Mouse (Mus musculus): ENCODE data around the gene Syt16. TPM values are rescaled to one million over a fixed set of nuclear protein-coding genes. Genes with fewer than 3 reads are reported as not detected.

The Syt16 gene
- total and polyA plus RNA-seq, 3 experiments = 0.05 TPM; not detected in 2

DNA sequence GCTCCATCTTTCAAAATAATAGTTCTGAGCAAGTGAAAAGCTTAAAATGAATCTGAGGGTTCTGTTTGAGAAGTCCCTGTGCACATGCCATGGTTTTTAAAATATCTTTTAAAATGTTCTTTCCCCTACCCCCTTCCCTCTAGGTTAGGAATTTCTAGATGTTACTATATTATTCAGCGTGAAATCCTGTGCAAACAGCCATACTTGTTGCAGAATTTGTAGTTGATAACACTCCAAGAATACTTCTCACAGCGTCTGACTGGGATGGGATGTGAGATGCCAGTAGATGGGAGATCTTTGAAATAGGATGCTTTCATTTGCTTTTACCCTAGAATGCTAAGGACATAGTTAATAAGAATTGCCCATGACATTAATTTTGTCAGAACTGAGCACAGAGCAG is 165.6 kb downstream of the Syt16 start:
- H3K4me3 ChIP-seq (replicated peaks in 1 of 3; ENCODE audit: low read depth in 2 of 3, low read length in 2 of 3, poor library complexity in 1 of 3) = no peak overlapping the region

DNA sequence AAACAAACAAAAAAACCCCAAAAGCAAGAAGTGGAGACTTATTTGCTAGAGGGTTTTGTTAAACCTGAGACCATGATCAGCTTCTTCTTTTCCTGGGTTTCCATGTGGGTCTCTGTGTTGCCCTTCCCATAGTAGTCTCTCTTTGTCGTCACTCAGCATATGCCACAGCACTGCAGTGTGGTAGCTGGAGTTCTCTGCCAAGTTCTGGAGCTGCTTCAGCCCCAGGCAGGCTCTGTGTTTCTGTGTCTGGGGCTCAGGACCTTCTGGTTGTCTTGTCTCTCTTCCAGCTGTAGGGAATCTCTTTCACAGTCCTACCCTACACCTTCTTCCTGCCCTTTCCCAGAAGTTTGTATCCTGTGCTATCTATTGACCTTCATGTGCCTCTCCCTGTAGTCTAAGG is 173.8 kb downstream of the Syt16 start:
- dilution Hi-C loops (cut with MboI; ENCODE audit: extremely low pct_ligation_motif_present, extremely low pct_unique_long_range_greater_than_20kb, low sequenced_read_pairs) = no loop called here

More for the DNA sequence above, 165.6 kb downstream of the Syt16 start:
- Histone ChIP-seq H3K9me3 (replicated peaks; ENCODE audit: low read length) (no peaks in the 10 kb centered on the region), H3K4me2 (ENCODE audit: insufficient read depth, low read depth, poor library complexity, severe bottlenecking) (no peak overlapping the region), H3K4me1 (ENCODE audit: control insufficient read depth in 1 of 2, insufficient read depth in 2 of 2) (0 out of 4 replicates have a peak, but pooled peaks cover 0 to 2% of the 10 kb centered on the region in 2 experiments), H3K27ac (ENCODE audit: insufficient read depth, low read depth) (no peak overlapping the region), H3K36me3 (replicated peaks in 1 of 2; ENCODE audit: control insufficient read depth in 1 of 2, insufficient read depth in 1 of 2, low read length in 1 of 2) (no peaks in the 10 kb centered on the region), H3K79me2 (replicated peaks; ENCODE audit: control insufficient read depth, extremely low read depth, insufficient read depth, poor library complexity, severe bottlenecking) (no peaks in the 10 kb centered on the region), H3K9ac (ENCODE audit: insufficient read depth, low read depth) (no peak overlapping the region), H3K27me3 (replicated peaks) (no peaks in the 10 kb centered on the region)
- no peak for TF ChIP-seq MEF2A (IDR thresholded peaks at IDR 0.05; ENCODE audit: borderline replicate concordance, low read depth, low read length)
- TF ChIP-seq RCOR1 (conservative IDR thresholded peaks at IDR 0.05; ENCODE audit: low read depth, low read length) = no peak
- no peak for TF ChIP-seq ZC3H11A (IDR thresholded peaks at IDR 0.05; ENCODE audit: low read depth, low read length)
- TF ChIP-seq NRF1 (IDR thresholded peaks at IDR 0.05; ENCODE audit: low read depth, low read length) = no peak
- TF ChIP-seq UBTF (IDR thresholded peaks at IDR 0.05; ENCODE audit: low read depth, low read length) = no peak
- no peak for TF ChIP-seq JUN (IDR thresholded peaks at IDR 0.05; ENCODE audit: insufficient read depth, low read depth, low read length)
- TF ChIP-seq SMC3 (IDR thresholded peaks at IDR 0.05; ENCODE audit: low read depth, low read length) = no peak
- TF ChIP-seq POLR2A (IDR thresholded peaks at IDR 0.05; ENCODE audit: low read depth, low read length) = no peak
- TF ChIP-seq RAD21 (IDR thresholded peaks at IDR 0.05; ENCODE audit: low read depth, low read length) = no peak
- TF ChIP-seq ZNF384 (IDR thresholded peaks at IDR 0.05; ENCODE audit: low read depth, low read length) = no peak
- TF ChIP-seq NELFE (IDR thresholded peaks at IDR 0.05; ENCODE audit: low read depth, low read length) = no peak
- no peak for TF ChIP-seq MAX (IDR thresholded peaks at IDR 0.05; ENCODE audit: low read length)
- dilution Hi-C loops (cut with MboI; ENCODE audit: extremely low pct_ligation_motif_present, extremely low pct_unique_long_range_greater_than_20kb, low sequenced_read_pairs) = no loop called here
- DNase-seq (ENCODE audit: extremely low read depth) = no peak
- in situ Hi-C loops (cut with MboI; ENCODE audit: low pct_ligation_motif_present, low pct_unique_long_range_greater_than_20kb, low sequenced_read_pairs) = no loop called here

DNA sequence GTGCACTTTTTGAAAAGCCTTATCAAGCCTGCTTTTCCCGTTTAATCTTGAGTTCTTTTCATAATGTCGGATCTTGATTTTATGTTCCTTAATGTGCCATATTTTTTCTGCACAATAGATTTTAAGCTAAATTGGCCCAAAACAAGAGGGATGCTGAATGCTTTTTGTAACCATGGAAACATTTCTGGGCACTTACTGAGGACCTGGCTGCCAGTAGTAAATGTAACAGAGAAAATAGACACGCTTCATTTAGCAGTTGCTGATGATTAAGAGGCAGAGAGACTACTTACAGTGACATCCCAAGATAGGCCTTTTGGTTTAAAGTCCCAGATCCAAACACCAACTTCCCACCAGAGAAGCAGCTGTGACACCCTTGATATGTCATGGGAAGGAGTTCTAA is 176.4 kb downstream of the Syt16 start:
- H3K4me2 ChIP-seq (ENCODE audit: insufficient read depth, low read depth, poor library complexity, severe bottlenecking) = no peak overlapping the region
- dilution Hi-C loops (cut with MboI; ENCODE audit: extremely low pct_ligation_motif_present, extremely low pct_unique_long_range_greater_than_20kb, low sequenced_read_pairs) = no loop called here
- H3K9me3 ChIP-seq (replicated peaks; ENCODE audit: low read length) = no peaks in the 10 kb centered on the region
- no peaks in the 10 kb centered on the region for H3K27me3 ChIP-seq (replicated peaks)
- H3K79me2 ChIP-seq (replicated peaks; ENCODE audit: control insufficient read depth, extremely low read depth, insufficient read depth, poor library complexity, severe bottlenecking) = no peaks in the 10 kb centered on the region
- no peak overlapping the region for H3K4me3 ChIP-seq (replicated peaks in 1 of 3; ENCODE audit: low read depth in 2 of 3, low read length in 2 of 3, poor library complexity in 1 of 3)
- TF ChIP-seq TBP (conservative IDR thresholded peaks at IDR 0.05; ENCODE audit: low read depth, low read length) (no peak), UBTF (IDR thresholded peaks at IDR 0.05; ENCODE audit: low read depth, low read length) (no peak), RCOR1 (conservative IDR thresholded peaks at IDR 0.05; ENCODE audit: low read depth, low read length) (no peak), CTCF (conservative IDR thresholded peaks at IDR 0.05 in 1 of 2, IDR thresholded peaks at IDR 0.05 in 1 of 2; ENCODE audit: low read depth in 2 of 2, low read length in 2 of 2) (no peak), JUN (IDR thresholded peaks at IDR 0.05; ENCODE audit: insufficient read depth, low read depth, low read length) (no peak), NRF1 (IDR thresholded peaks at IDR 0.05; ENCODE audit: low read depth, low read length) (no peak), MXI1 (IDR thresholded peaks at IDR 0.05; ENCODE audit: low read depth, low read length) (no peak), ZMIZ1 (IDR thresholded peaks at IDR 0.05; ENCODE audit: low read depth, low read length) (no peak)
- DNase-seq (ENCODE audit: extremely low read depth) = no peak
- H3K4me1 ChIP-seq (ENCODE audit: control insufficient read depth in 1 of 2, insufficient read depth in 2 of 2) = no peaks in the 10 kb centered on the region
- in situ Hi-C loops (cut with MboI; ENCODE audit: low pct_ligation_motif_present, low pct_unique_long_range_greater_than_20kb, low sequenced_read_pairs) = no loop called here
- H3K27ac ChIP-seq (ENCODE audit: insufficient read depth, low read depth) = no peak overlapping the region
- H3K36me3 ChIP-seq (replicated peaks in 1 of 2; ENCODE audit: control insufficient read depth in 1 of 2, insufficient read depth in 1 of 2, low read length in 1 of 2) = no peaks in the 10 kb centered on the region
- H3K9ac ChIP-seq (ENCODE audit: insufficient read depth, low read depth) = no peak overlapping the region

More for the DNA sequence above, 173.8 kb downstream of the Syt16 start:
- Histone ChIP-seq H3K27me3 (replicated peaks) (no peaks in the 10 kb centered on the region), H3K79me2 (replicated peaks; ENCODE audit: control insufficient read depth, extremely low read depth, insufficient read depth, poor library complexity, severe bottlenecking) (no peaks in the 10 kb centered on the region), H3K36me3 (replicated peaks in 1 of 2; ENCODE audit: control insufficient read depth in 1 of 2, insufficient read depth in 1 of 2, low read length in 1 of 2) (no peaks in the 10 kb centered on the region), H3K9me3 (replicated peaks; ENCODE audit: low read length) (no peaks in the 10 kb centered on the region), H3K4me2 (ENCODE audit: insufficient read depth, low read depth, poor library complexity, severe bottlenecking) (no peak overlapping the region), H3K9ac (ENCODE audit: insufficient read depth, low read depth) (no peak overlapping the region), H3K27ac (ENCODE audit: insufficient read depth, low read depth) (no peak overlapping the region), H3K4me3 (replicated peaks in 1 of 3; ENCODE audit: low read depth in 2 of 3, low read length in 2 of 3, poor library complexity in 1 of 3) (no peak overlapping the region), H3K4me1 (ENCODE audit: control insufficient read depth in 1 of 2, insufficient read depth in 2 of 2) (0 out of 4 replicates have a peak, but pooled peaks cover 0 to 2% of the 10 kb centered on the region in 2 experiments)
- DNase-seq (ENCODE audit: extremely low read depth) = no peak
- TF ChIP-seq RCOR1 (conservative IDR thresholded peaks at IDR 0.05; ENCODE audit: low read depth, low read length) = no peak
- no peak for TF ChIP-seq SMC3 (IDR thresholded peaks at IDR 0.05; ENCODE audit: low read depth, low read length)
- TF ChIP-seq USF2 (conservative IDR thresholded peaks at IDR 0.05; ENCODE audit: low read depth, low read length) = no peak
- in situ Hi-C loops (cut with MboI; ENCODE audit: low pct_ligation_motif_present, low pct_unique_long_range_greater_than_20kb, low sequenced_read_pairs) = no loop called here
